Mouse (Mus musculus): ENCODE data around the gene Polr3g. TPM values are rescaled to one million over a fixed set of nuclear protein-coding genes. Genes with fewer than 3 reads are reported as not detected.
"Not testable (repeated sequence)": the region's sequence is repeated elsewhere in the genome, so short reads cannot be mapped to it uniquely, and the experiment has no call there.

The Polr3g gene
- polyA plus RNA-seq, 1 experiment from 2014 or later = 5.3 TPM

GRCm38 (mm10) chr13:81644047-81644565 lies 66.7 kb downstream of the Polr3g start:
- Histone ChIP-seq H3K4me1 (replicated peaks) (no peaks in the 10 kb centered on the region), H3K9me3 (no peaks in the 10 kb centered on the region), H3K27me3 (no peaks in the 10 kb centered on the region), H3K9ac (no peak overlapping the region), H3K4me2 (no peak overlapping the region), H3K27ac (replicated peaks) (no peak overlapping the region), H3K4me3 (no peak overlapping the region), H3K36me3 (no peaks in the 10 kb centered on the region)
- 92% methylated on average over 11 of the region's 11 CpGs for WGBS
- no peak for ATAC-seq (ENCODE audit: low FRiP score, low read depth)

- no peaks in the 10 kb centered on the region for H3K9me3 ChIP-seq
- H3K27ac ChIP-seq (replicated peaks) = no peak overlapping the region
- no peaks in the 10 kb centered on the region for H3K4me1 ChIP-seq (replicated peaks)
- no peak overlapping the region for H3K4me3 ChIP-seq
- WGBS = 61% methylated on average over 7 of the region's 7 CpGs
- H3K9ac ChIP-seq = no peak overlapping the region
- H3K4me2 ChIP-seq = no peak overlapping the region
- ATAC-seq (ENCODE audit: low FRiP score, low read depth) = no peak
- no peaks in the 10 kb centered on the region for H3K27me3 ChIP-seq
- no peaks in the 10 kb centered on the region for H3K36me3 ChIP-seq
These were observed 68.2 kb downstream of the Polr3g start for GRCm38 (mm10) chr13:81642491-81643149.

DNA sequence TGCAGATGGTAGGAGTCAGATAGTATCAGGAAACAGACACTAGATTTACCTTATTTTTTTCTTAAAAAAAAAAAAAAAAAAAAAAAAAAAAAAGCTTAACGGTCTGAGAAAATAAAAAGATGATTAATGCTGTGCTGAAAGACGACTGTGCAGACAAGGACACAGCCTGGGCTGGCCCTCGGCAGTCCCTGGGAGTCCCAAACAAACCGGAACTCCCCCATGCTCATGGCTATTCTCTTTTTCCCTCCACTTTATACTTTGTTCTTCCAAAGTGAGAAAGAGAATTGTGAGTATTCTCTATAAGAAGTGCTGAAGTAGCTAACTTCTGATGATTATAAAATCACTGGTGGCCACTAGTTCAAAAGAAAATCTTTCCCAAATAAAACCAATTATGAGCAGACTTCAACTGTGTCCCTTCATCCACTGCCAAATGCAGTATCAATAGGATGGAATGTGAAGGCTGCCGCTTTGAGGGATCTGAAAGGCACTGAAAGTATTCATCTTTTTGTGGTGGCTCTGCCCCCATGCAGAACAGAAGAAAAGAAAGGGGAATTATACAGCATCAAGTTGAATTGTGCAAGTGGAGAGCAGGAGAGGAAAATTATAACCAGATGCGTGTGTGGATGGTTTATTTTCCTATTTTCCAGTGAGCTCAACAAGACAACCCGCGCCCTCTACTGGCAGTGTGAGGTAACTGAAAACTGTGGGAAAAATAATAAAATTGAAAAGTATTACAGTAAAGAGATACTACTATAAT lies 69.3 kb downstream of the Polr3g start:
- 2% methylated on average over 8 of the region's 8 CpGs for WGBS
- Histone ChIP-seq H3K4me2 (peak overlapping the region; percentile 54), H3K27ac (replicated peaks) (no peak overlapping the region), H3K4me1 (replicated peaks) (no peaks in the 10 kb centered on the region), H3K27me3 (no peaks in the 10 kb centered on the region), H3K9me3 (no peaks in the 10 kb centered on the region), H3K9ac (no peak overlapping the region), H3K36me3 (no peaks in the 10 kb centered on the region), H3K4me3 (peak overlapping the region; percentile 17; the same call in 1 of the 2 replicates)
- ATAC-seq (ENCODE audit: low FRiP score, low read depth) = peak; percentile 46; the same call in 1 of the 2 replicates

DNA sequence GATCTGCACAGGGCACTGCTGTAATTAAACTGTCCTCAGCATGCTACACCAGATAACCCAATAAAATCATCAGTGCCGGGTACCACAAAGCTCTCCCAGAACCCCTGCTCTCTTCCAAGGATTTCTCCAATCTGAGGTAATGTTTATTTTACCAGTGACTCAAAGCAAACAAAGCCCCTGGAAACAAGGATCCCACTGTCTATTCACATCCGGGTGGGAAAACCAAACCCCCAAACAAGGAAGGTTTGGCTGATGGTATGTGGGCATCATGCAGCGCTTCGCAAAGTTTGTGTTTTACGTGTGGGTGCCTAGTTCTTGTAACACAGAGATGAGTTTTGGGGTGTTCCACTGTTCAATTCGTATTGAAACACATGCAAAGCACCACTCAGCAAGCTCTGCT lies 69.9 kb downstream of the Polr3g start:
- Histone ChIP-seq H3K27me3 (no peaks in the 10 kb centered on the region), H3K9ac (no peak overlapping the region), H3K36me3 (no peaks in the 10 kb centered on the region), H3K4me1 (replicated peaks) (no peaks in the 10 kb centered on the region), H3K4me2 (peak overlapping the region; percentile 54; the same call in 1 of the 2 replicates), H3K9me3 (no peaks in the 10 kb centered on the region), H3K27ac (replicated peaks) (no peak overlapping the region), H3K4me3 (no peak overlapping the region)
- 35% methylated on average over 6 of the region's 6 CpGs for WGBS
- ATAC-seq (ENCODE audit: low FRiP score, low read depth) = no peak; the same call in 1 of the 2 replicates

DNA sequence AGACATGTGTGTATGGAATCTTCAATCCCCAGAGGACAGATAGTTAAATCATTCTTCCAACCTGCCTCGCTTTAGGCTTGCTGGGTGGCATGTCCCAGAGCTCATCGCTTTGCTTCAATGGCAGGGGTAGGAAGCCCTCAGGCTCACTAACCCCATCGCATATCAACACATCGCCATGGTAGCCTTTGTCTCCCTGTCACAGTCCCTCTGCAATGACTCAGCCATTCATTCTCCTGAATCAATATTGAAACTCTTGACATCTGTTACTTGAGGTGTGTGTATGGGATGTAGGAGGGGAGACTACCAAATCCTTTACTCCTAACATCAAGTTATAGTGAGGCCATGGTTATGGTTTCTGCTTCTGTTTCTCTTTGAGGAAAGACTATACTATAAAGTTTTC lies 71.2 kb downstream of the Polr3g start:
- Histone ChIP-seq H3K4me2 (no peak overlapping the region), H3K27me3 (no peaks in the 10 kb centered on the region), H3K9ac (no peak overlapping the region), H3K4me1 (replicated peaks) (no peaks in the 10 kb centered on the region), H3K4me3 (no peak overlapping the region), H3K36me3 (no peaks in the 10 kb centered on the region), H3K27ac (replicated peaks) (no peak overlapping the region), H3K9me3 (no peaks in the 10 kb centered on the region)
- 0 out of 2 replicates have a peak, but pooled peaks have one; percentile 27 for ATAC-seq (ENCODE audit: low FRiP score, low read depth)
- WGBS = 3% methylated on average over 4 of the region's 4 CpGs

DNA sequence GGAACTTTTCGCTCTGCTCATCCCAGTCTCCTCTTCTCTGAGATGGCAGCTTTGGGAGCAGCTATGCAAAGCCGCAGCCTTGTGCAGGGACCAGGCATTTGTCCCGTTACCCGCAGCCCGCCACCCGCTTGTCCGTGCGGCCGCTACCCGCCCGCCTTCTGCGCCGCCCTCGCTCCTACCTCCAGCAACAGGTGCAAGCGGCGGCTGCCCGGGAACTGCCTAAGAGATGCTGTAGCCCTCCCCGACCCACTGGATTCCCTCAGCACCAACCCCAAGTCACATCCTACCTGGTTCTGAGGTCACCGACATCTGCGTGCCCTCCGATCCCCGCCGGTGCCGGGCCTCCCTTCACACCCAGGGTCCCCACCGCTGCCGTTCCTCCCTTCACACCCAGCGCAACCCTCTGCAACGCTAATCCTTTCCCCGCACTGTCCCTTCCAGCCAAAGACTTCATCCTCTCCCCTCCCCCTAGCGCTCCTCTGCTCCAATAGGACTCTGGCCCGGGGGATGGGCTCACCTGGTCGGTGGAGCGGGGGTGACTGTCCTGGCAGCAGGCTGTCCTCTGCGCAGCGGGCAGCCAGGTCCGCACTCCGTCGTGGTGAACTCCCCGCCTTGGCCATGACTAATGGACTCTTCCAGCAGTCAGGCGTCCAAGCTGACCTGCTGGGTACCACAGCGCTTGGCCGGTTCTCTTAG lies 77.9 kb downstream of the Polr3g start, which contains the start of gene Adgrv1:
Gene Adgrv1, minus strand, starts transcription at position 435 of the 696 bp plus-strand sequence.
- Histone ChIP-seq H3K4me3 (peak within 1 kb of the TSS; percentile 71), H3K27me3 (peaks cover 6% of the 10 kb centered on the region; the same call in 1 of the 2 replicates), H3K9me3 (no peaks in the 10 kb centered on the region), H3K4me2 (peak within 1 kb of the TSS; percentile 98), H3K9ac (peak within 1 kb of the TSS; percentile 47), H3K4me1 (replicated peaks) (peaks cover 9% of the 10 kb centered on the region), H3K36me3 (no peaks in the 10 kb centered on the region), H3K27ac (replicated peaks) (peak within 1 kb of the TSS; percentile 29; the same call in 1 of the 2 replicates)
- peak; percentile 99 for ATAC-seq (ENCODE audit: low FRiP score, low read depth)
- under 1% methylated on average over 42 of the region's 42 CpGs for WGBS

GRCm38 (mm10) chr13:81630566-81630965 lies 80.2 kb downstream of the Polr3g start:
- ATAC-seq (ENCODE audit: low FRiP score, low read depth) = no peak
- no peaks in the 10 kb centered on the region for H3K9me3 ChIP-seq
- H3K4me1 ChIP-seq (replicated peaks) = peaks cover 9% of the 10 kb centered on the region
- H3K9ac ChIP-seq = no peak overlapping the region
- peak overlapping the region; percentile 17 for H3K4me2 ChIP-seq
- 8% methylated on average over 5 of the region's 5 CpGs for WGBS
- peaks cover 6% of the 10 kb centered on the region; the same call in 1 of the 2 replicates for H3K27me3 ChIP-seq
- no peaks in the 10 kb centered on the region for H3K36me3 ChIP-seq
- no peak overlapping the region for H3K4me3 ChIP-seq
- H3K27ac ChIP-seq (replicated peaks) = no peak overlapping the region

DNA sequence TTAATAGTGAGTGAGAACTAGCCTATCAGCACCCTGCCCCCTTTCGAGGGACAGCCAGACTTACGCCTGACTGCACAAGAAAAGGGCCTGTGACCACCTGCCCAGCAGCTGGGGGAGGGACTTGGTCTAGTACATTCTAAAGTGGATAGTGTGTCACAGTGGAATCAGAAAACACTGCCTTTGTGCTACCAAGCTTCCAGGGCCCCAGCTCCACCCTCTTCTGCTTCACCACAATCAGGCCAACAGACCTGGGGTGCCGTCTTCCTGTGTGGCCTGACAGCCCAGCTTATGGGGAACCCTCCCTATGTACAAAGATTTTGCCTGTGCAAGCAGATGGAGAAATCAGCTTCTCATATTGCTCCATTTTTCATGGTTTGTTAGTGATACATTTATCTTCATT lies 81.4 kb downstream of the Polr3g start:
- ATAC-seq (ENCODE audit: low FRiP score, low read depth) = no peak

GRCm38 (mm10) chr13:81628631-81629190 lies 82.1 kb downstream of the Polr3g start:
- H3K4me3 ChIP-seq = no peak overlapping the region
- 17% methylated on average over 2 of the region's 2 CpGs for WGBS
- no peak overlapping the region for H3K9ac ChIP-seq
- no peak overlapping the region for H3K4me2 ChIP-seq
- H3K4me1 ChIP-seq (replicated peaks) = peaks cover 9% of the 10 kb centered on the region
- H3K9me3 ChIP-seq = no peaks in the 10 kb centered on the region
- peaks cover 6% of the 10 kb centered on the region; the same call in 1 of the 2 replicates for H3K27me3 ChIP-seq
- no peaks in the 10 kb centered on the region for H3K36me3 ChIP-seq
- ATAC-seq (ENCODE audit: low FRiP score, low read depth) = no peak
- no peak overlapping the region for H3K27ac ChIP-seq (replicated peaks)

More for the DNA sequence above, 81.4 kb downstream of the Polr3g start:
- Histone ChIP-seq H3K4me1 (replicated peaks) (peaks cover 9% of the 10 kb centered on the region), H3K27me3 (peaks cover 6% of the 10 kb centered on the region; the same call in 1 of the 2 replicates), H3K4me2 (no peak overlapping the region), H3K9me3 (no peaks in the 10 kb centered on the region), H3K36me3 (no peaks in the 10 kb centered on the region), H3K27ac (replicated peaks) (no peak overlapping the region), H3K4me3 (no peak overlapping the region), H3K9ac (no peak overlapping the region)
- WGBS = 25% methylated on average over 3 of the region's 3 CpGs

DNA sequence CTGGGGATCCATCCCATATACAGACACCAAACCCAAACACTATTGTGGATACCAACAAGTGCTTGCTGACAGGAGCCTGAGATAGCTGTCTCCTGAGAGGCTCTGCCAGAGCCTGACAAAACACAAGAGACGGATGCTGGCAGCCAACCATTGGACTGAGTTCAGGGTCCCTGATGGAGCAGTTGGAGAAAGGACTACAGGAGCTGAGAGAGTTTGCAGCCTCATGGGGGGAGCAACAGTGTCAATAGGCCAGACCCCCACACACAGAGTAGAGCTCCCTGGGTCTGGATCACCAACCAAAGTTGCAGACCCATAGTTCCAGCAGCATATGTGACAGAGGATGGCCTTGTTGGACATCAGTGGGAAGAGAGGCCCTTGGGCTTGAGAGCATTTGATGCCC lies 83.0 kb downstream of the Polr3g start:
- H3K27me3 ChIP-seq; H3K4me1 ChIP-seq (replicated peaks); H3K36me3 ChIP-seq; H3K4me2 ChIP-seq; H3K4me3 ChIP-seq; H3K27ac ChIP-seq (replicated peaks); H3K9me3 ChIP-seq; H3K9ac ChIP-seq: not testable (repeated sequence)
- ATAC-seq (ENCODE audit: low FRiP score, low read depth) = peak; percentile 20; the same call in 1 of the 2 replicates
- WGBS = 47% methylated on average over 1 of the region's 1 CpGs
